Mouse (Mus musculus): ENCODE results near the gene Jam3.
A peak's percentile ranks its signal among the peaks of the same experiment; 100 is the strongest.
"Not testable (repeated sequence)": the region's sequence is repeated elsewhere in the genome, so short reads cannot be mapped to it uniquely, and the experiment has no call there.

Gene Jam3

GRCm38 (mm10) chr9:27170726-27171125 lies 15.5 kb upstream of the Jam3 start:
- no peak for DNase-seq (ENCODE audit: low read depth)

GRCm38 (mm10) chr9:27166981-27167380 lies 11.8 kb upstream of the Jam3 start:
- DNase-seq (ENCODE audit: low read depth): no peak

GRCm38 (mm10) chr9:27165596-27165995 lies 10.4 kb upstream of the Jam3 start:
- no peak for DNase-seq (ENCODE audit: low read depth)

- no peak for DNase-seq (ENCODE audit: low read depth)
Measured at GRCm38 (mm10) chr9:27164957-27165356, 9.7 kb upstream of the Jam3 start.

GRCm38 (mm10) chr9:27163661-27164060 lies 8.4 kb upstream of the Jam3 start:
- DNase-seq (ENCODE audit: low read depth): not testable (repeated sequence)

- no peak for DNase-seq (ENCODE audit: low read depth)
Measured at GRCm38 (mm10) chr9:27153861-27154260, 1.4 kb downstream of the Jam3 start.

- DNase-seq (ENCODE audit: low read depth): no peak
Measured at GRCm38 (mm10) chr9:27149836-27150235, 5.4 kb downstream of the Jam3 start.

GRCm38 (mm10) chr9:27148631-27149471 lies 6.4 kb downstream of the Jam3 start:
- no peak for DNase-seq (ENCODE audit: low read depth)

GRCm38 (mm10) chr9:27147946-27148345 lies 7.3 kb downstream of the Jam3 start:
- no peak for DNase-seq (ENCODE audit: low read depth)

- peak; percentile 12 for DNase-seq (ENCODE audit: low read depth)
Measured at GRCm38 (mm10) chr9:27146826-27147225, 8.4 kb downstream of the Jam3 start.

GRCm38 (mm10) chr9:27144996-27145395 lies 10.2 kb downstream of the Jam3 start:
- DNase-seq (ENCODE audit: low read depth): no peak

GRCm38 (mm10) chr9:27144271-27144840 lies 10.9 kb downstream of the Jam3 start:
- no peak for DNase-seq (ENCODE audit: low read depth)

- DNase-seq (ENCODE audit: low read depth): no peak
Measured at GRCm38 (mm10) chr9:27140432-27141065, 14.7 kb downstream of the Jam3 start.

- DNase-seq (ENCODE audit: low read depth): no peak
Measured at GRCm38 (mm10) chr9:27136651-27137050, 18.6 kb downstream of the Jam3 start.

GRCm38 (mm10) chr9:27135372-27135771 lies 19.8 kb downstream of the Jam3 start:
- DNase-seq (ENCODE audit: low read depth): no peak

GRCm38 (mm10) chr9:27134410-27134809 lies 20.8 kb downstream of the Jam3 start:
- no peak for DNase-seq (ENCODE audit: low read depth)

- DNase-seq (ENCODE audit: low read depth): no peak
Measured at GRCm38 (mm10) chr9:27128629-27129028, 26.6 kb downstream of the Jam3 start.

GRCm38 (mm10) chr9:27126543-27126942 lies 28.7 kb downstream of the Jam3 start:
- no peak for DNase-seq (ENCODE audit: low read depth)

GRCm38 (mm10) chr9:27125450-27125849 lies 29.8 kb downstream of the Jam3 start:
- no peak for DNase-seq (ENCODE audit: low read depth)

GRCm38 (mm10) chr9:27123947-27124346 lies 31.3 kb downstream of the Jam3 start:
- DNase-seq (ENCODE audit: low read depth): no peak

GRCm38 (mm10) chr9:27122963-27123362 lies 32.3 kb downstream of the Jam3 start:
- no peak for DNase-seq (ENCODE audit: low read depth)

- DNase-seq (ENCODE audit: low read depth): no peak
Measured at GRCm38 (mm10) chr9:27122076-27122475, 33.1 kb downstream of the Jam3 start.

- no peak for DNase-seq (ENCODE audit: low read depth)
Measured at GRCm38 (mm10) chr9:27121254-27121653, 34.0 kb downstream of the Jam3 start.
